Mouse (Mus musculus): ENCODE results near the gene Nmt2. TPM values are rescaled to one million over a fixed set of nuclear protein-coding genes. Genes with fewer than 3 reads are reported as not detected.

Gene Nmt2
- total and polyA plus RNA-seq, 3 experiments = 19.9 to 34.1 TPM; not detected in 1

- Histone ChIP-seq H3K27ac (ENCODE audit: control insufficient read depth, low read depth, low read length) (no peak overlapping the region), H3K9me3 (replicated peaks; ENCODE audit: insufficient read depth, low read length) (no peaks in the 10 kb centered on the region), H3K27me3 (ENCODE audit: control insufficient read depth in 1 of 2, insufficient read depth in 2 of 2, low read length in 2 of 2) (no peaks in the 10 kb centered on the region), H3K79me2 (ENCODE audit: control insufficient read depth, insufficient read depth, low read length, poor library complexity) (no peaks in the 10 kb centered on the region), H3K4me3 (ENCODE audit: control insufficient read depth in 1 of 2, insufficient read depth in 1 of 2, low read depth in 2 of 2, low read length in 2 of 2) (no peak overlapping the region), H3K9ac (ENCODE audit: control insufficient read depth, low read depth, low read length, poor library complexity, severe bottlenecking) (no peak overlapping the region), H3K36me3 (ENCODE audit: control insufficient read depth in 1 of 2, insufficient read depth in 2 of 2, low read length in 2 of 2) (no peaks in the 10 kb centered on the region), H3K4me1 (ENCODE audit: control insufficient read depth in 1 of 2, insufficient read depth in 2 of 2, low read length in 2 of 2) (no peaks in the 10 kb centered on the region)
- no peak for TF ChIP-seq GABPA (IDR thresholded peaks at IDR 0.05; ENCODE audit: low read depth, low read length)
- no peak for TF ChIP-seq NELFE (IDR thresholded peaks at IDR 0.05; ENCODE audit: low read depth, low read length)
- TF ChIP-seq ZC3H11A (IDR thresholded peaks at IDR 0.05; ENCODE audit: low read depth, low read length) = no peak
- no peak for TF ChIP-seq MAZ (IDR thresholded peaks at IDR 0.05; ENCODE audit: low read depth, low read length)
- TF ChIP-seq POLR2AphosphoS5 (IDR thresholded peaks at IDR 0.05; ENCODE audit: borderline replicate concordance, low read depth, low read length) = no peak
- TF ChIP-seq USF1 (IDR thresholded peaks at IDR 0.05; ENCODE audit: low read depth, low read length) = no peak
- no peak for TF ChIP-seq RAD21 (IDR thresholded peaks at IDR 0.05; ENCODE audit: low read depth, low read length)
- no peak for TF ChIP-seq ZNF384 (IDR thresholded peaks at IDR 0.05; ENCODE audit: low read depth, low read length)
- TF ChIP-seq CHD2 (IDR thresholded peaks at IDR 0.05; ENCODE audit: low read length) = no peak
- TF ChIP-seq ELF1 (IDR thresholded peaks at IDR 0.05; ENCODE audit: low read depth, low read length) = no peak
- TF ChIP-seq RCOR1 (IDR thresholded peaks at IDR 0.05; ENCODE audit: low read depth, low read length) = no peak
- no peak for TF ChIP-seq EP300 (IDR thresholded peaks at IDR 0.05; ENCODE audit: low read depth in 1 of 2, low read length in 2 of 2)
- TF ChIP-seq TAL1 (IDR thresholded peaks at IDR 0.05; ENCODE audit: low read length) = no peak
- TF ChIP-seq MXI1 (IDR thresholded peaks at IDR 0.05; ENCODE audit: low read depth, low read length) = no peak
- no peak for TF ChIP-seq USF2 (IDR thresholded peaks at IDR 0.05; ENCODE audit: borderline replicate concordance in 1 of 2, insufficient read depth in 1 of 2, low read depth in 1 of 2, low read length in 2 of 2)
- no peak for TF ChIP-seq TCF12 (IDR thresholded peaks at IDR 0.05; ENCODE audit: low read depth, low read length)
- no peak for TF ChIP-seq MAX (IDR thresholded peaks at IDR 0.05; ENCODE audit: low read length)
- no peak for TF ChIP-seq TBP (IDR thresholded peaks at IDR 0.05; ENCODE audit: low read depth, low read length)
- no peak for TF ChIP-seq HCFC1 (IDR thresholded peaks at IDR 0.05; ENCODE audit: low read depth, low read length)
- no peak for DNase-seq (ENCODE audit: low read depth, low spot score)
These were observed 44.8 kb upstream of the Nmt2 start for GRCm38 (mm10) chr2:3239255-3239654.

GRCm38 (mm10) chr2:3244251-3244650, 39.8 kb upstream of the Nmt2 start:
- Histone ChIP-seq H3K4me3 (ENCODE audit: control insufficient read depth in 1 of 2, insufficient read depth in 1 of 2, low read depth in 2 of 2, low read length in 2 of 2) (no peak overlapping the region), H3K9me3 (replicated peaks; ENCODE audit: insufficient read depth, low read length) (no peaks in the 10 kb centered on the region), H3K9ac (ENCODE audit: control insufficient read depth, low read depth, low read length, poor library complexity, severe bottlenecking) (no peak overlapping the region), H3K4me1 (ENCODE audit: control insufficient read depth in 1 of 2, insufficient read depth in 2 of 2, low read length in 2 of 2) (no peaks in the 10 kb centered on the region), H3K27ac (ENCODE audit: control insufficient read depth, low read depth, low read length) (no peak overlapping the region), H3K27me3 (ENCODE audit: control insufficient read depth in 1 of 2, insufficient read depth in 2 of 2, low read length in 2 of 2) (no peaks in the 10 kb centered on the region), H3K79me2 (ENCODE audit: control insufficient read depth, insufficient read depth, low read length, poor library complexity) (no peaks in the 10 kb centered on the region), H3K36me3 (ENCODE audit: control insufficient read depth in 1 of 2, insufficient read depth in 2 of 2, low read length in 2 of 2) (no peaks in the 10 kb centered on the region)
- TF ChIP-seq GATA1 (IDR thresholded peaks at IDR 0.05; ENCODE audit: low read depth, low read length) (no peak), TAL1 (IDR thresholded peaks at IDR 0.05; ENCODE audit: low read length) (no peak), HCFC1 (IDR thresholded peaks at IDR 0.05; ENCODE audit: low read depth, low read length) (no peak), POLR2A (IDR thresholded peaks at IDR 0.05; ENCODE audit: control insufficient read depth in 1 of 2, insufficient read depth in 1 of 2, low read depth in 1 of 2, low read length in 2 of 2, poor library complexity in 1 of 2) (no peak), KAT2A (conservative IDR thresholded peaks at IDR 0.05; ENCODE audit: low read depth, low read length) (no peak), CHD2 (IDR thresholded peaks at IDR 0.05; ENCODE audit: low read length) (no peak), SMC3 (IDR thresholded peaks at IDR 0.05; ENCODE audit: low read depth, low read length) (no peak), POLR2AphosphoS5 (IDR thresholded peaks at IDR 0.05; ENCODE audit: borderline replicate concordance, low read depth, low read length) (no peak), RCOR1 (IDR thresholded peaks at IDR 0.05; ENCODE audit: low read depth, low read length) (no peak), ZNF384 (IDR thresholded peaks at IDR 0.05; ENCODE audit: low read depth, low read length) (no peak), MXI1 (IDR thresholded peaks at IDR 0.05; ENCODE audit: low read depth, low read length) (no peak), ZC3H11A (IDR thresholded peaks at IDR 0.05; ENCODE audit: low read depth, low read length) (no peak), BHLHE40 (IDR thresholded peaks at IDR 0.05; ENCODE audit: borderline replicate concordance, low read depth, low read length) (no peak), ELF1 (IDR thresholded peaks at IDR 0.05; ENCODE audit: low read depth, low read length) (no peak), MAZ (IDR thresholded peaks at IDR 0.05; ENCODE audit: low read depth, low read length) (no peak), NELFE (IDR thresholded peaks at IDR 0.05; ENCODE audit: low read depth, low read length) (no peak), POLR2AphosphoS2 (IDR thresholded peaks at IDR 0.05; ENCODE audit: low read length) (no peak), CHD1 (IDR thresholded peaks at IDR 0.05; ENCODE audit: low read depth, low read length) (no peak)
- no peak for DNase-seq (ENCODE audit: low read depth, low spot score)

Measured in MEL (cell line).